ENCODE assay signal across 24 mouse cellular contexts in genomic region chr4:116725444-116725843, GRCm38 (mm10). TPM values are rescaled to one million over a fixed set of nuclear protein-coding genes. Genes with fewer than 3 reads are reported as not detected.
DNase-seq lines count a peak whose midpoint lies in the region; ATAC-seq and TF ChIP-seq lines count a peak whose summit lies in the region.
"Had no signal": no experiment of that assay in that cellular context is flagged by ENCODE, and none has a peak within 500 bp of the region (broad histone marks: within the 10 kb centered on the region; RNA-seq: fewer than 3 reads in every experiment).

No protein-coding gene starts in this region.

- no peak overlapping the region for H3K9ac ChIP-seq in intestine, embryonic 16.5 days (ENCODE audit: low read depth, low read length)
- H3K9ac ChIP-seq in intestine, postnatal 0 days (ENCODE audit: low read depth, low read length): no peak overlapping the region
- H3K9ac ChIP-seq in ES-E14 (ENCODE audit: insufficient read depth, low read depth, low read length, poor library complexity, severe bottlenecking): peak overlapping the region; percentile 26; the same call in 1 of the 2 replicates
- H3K9ac ChIP-seq in midbrain, postnatal 0 days (replicated peaks; ENCODE audit: low read length, poor library complexity, severe bottlenecking): no peak overlapping the region
- H3K9ac ChIP-seq: forebrain, embryonic 13.5 days; hindbrain, embryonic 13.5 days had no signal

- peaks cover 36% of the 10 kb centered on the region for H3K79me2 ChIP-seq in myocyte (ENCODE audit: control insufficient read depth, insufficient read depth)

- no peak for ATAC-seq in intestine, embryonic 16.5 days
- no peak for ATAC-seq in intestine, postnatal 0 days
- ATAC-seq in CD4-positive, CD25-positive, alpha-beta regulatory T cell, adult 4 months: no peak
- ATAC-seq in midbrain, postnatal 0 days (ENCODE audit: low FRiP score): no peak
- ATAC-seq: forebrain, embryonic 13.5 days; forebrain, embryonic 16.5 days; hindbrain, embryonic 16.5 days; Patski had no signal

- H3K27me3 ChIP-seq in intestine, embryonic 16.5 days (replicated peaks; ENCODE audit: control insufficient read depth, insufficient read depth, low read length): no peaks in the 10 kb centered on the region
- no peaks in the 10 kb centered on the region for H3K27me3 ChIP-seq in intestine, postnatal 0 days (replicated peaks; ENCODE audit: control insufficient read depth, insufficient read depth, low read length)
- no peaks in the 10 kb centered on the region for H3K27me3 ChIP-seq in E14TG2a.4 (ENCODE audit: insufficient read depth, low read length)
- no peaks in the 10 kb centered on the region for H3K27me3 ChIP-seq in myocyte (ENCODE audit: control insufficient read depth, insufficient read depth, insufficient read length)
- no peaks in the 10 kb centered on the region for H3K27me3 ChIP-seq in midbrain, postnatal 0 days (ENCODE audit: insufficient read depth, low read length)
- H3K27me3 ChIP-seq: Patski had no signal

- H3K9me3 ChIP-seq in intestine, embryonic 16.5 days (ENCODE audit: control insufficient read depth, low read length): no peaks in the 10 kb centered on the region
- no peaks in the 10 kb centered on the region for H3K9me3 ChIP-seq in intestine, postnatal 0 days (ENCODE audit: control insufficient read depth)
- H3K9me3 ChIP-seq in E14TG2a.4 (ENCODE audit: low read length) (no peaks in the 10 kb centered on the region), ES-E14 (ENCODE audit: control insufficient read depth, insufficient read depth, low read depth, low read length) (no peaks in the 10 kb centered on the region)
- no peaks in the 10 kb centered on the region for H3K9me3 ChIP-seq in midbrain, postnatal 0 days (ENCODE audit: low read length)
- H3K9me3 ChIP-seq: forebrain, embryonic 10.5 days; forebrain, embryonic 13.5 days; G1E; hindbrain, embryonic 10.5 days; hindbrain, embryonic 13.5 days had no signal

- no peak for TF ChIP-seq CTCF in intestine, postnatal 0 days (IDR thresholded peaks at IDR 0.05; ENCODE audit: low read depth)
- TF ChIP-seq CTCF in E14TG2a.4 (conservative IDR thresholded peaks at IDR 0.05; ENCODE audit: low read length): no peak
- no peak for TF ChIP-seq CTCF in midbrain, postnatal 0 days (IDR thresholded peaks at IDR 0.05)

- TF ChIP-seq POLR2A in myocyte (IDR thresholded peaks at IDR 0.05; ENCODE audit: insufficient read length, low read depth): no peak

- H3K4me3 ChIP-seq in intestine, embryonic 16.5 days (ENCODE audit: low read length): no peak overlapping the region
- no peak overlapping the region for H3K4me3 ChIP-seq in intestine, postnatal 0 days (ENCODE audit: low read depth, low read length)
- H3K4me3 ChIP-seq in E14TG2a.4 (replicated peaks; ENCODE audit: low read length) (peak overlapping the region; percentile 48; the same call in 1 of the 2 replicates), ES-E14 (ENCODE audit: insufficient read depth in 1 of 2, low read depth in 1 of 2, low read length in 2 of 2, poor library complexity in 1 of 2, severe bottlenecking in 1 of 2) (no peak overlapping the region), myocyte (no peak overlapping the region)
- no peak overlapping the region for H3K4me3 ChIP-seq in midbrain, postnatal 0 days (ENCODE audit: low read depth, low read length)
- H3K4me3 ChIP-seq: forebrain, embryonic 10.5 days; forebrain, embryonic 13.5 days; hindbrain, embryonic 10.5 days; hindbrain, embryonic 13.5 days had no signal

- in situ Hi-C loops in ES-E14 (cut with MboI; ENCODE audit: low sequenced_read_pairs in 2 of 2, unreplicated experiment in 2 of 2): no loop called here

- DNase-seq in ES-E14 (ENCODE audit: low read depth, low spot score): peak; percentile 74
- no peak for DNase-seq in midbrain, postnatal 0 days (ENCODE audit: low spot score)
- DNase-seq: adrenal gland, postnatal 10 days; adrenal gland, postnatal 36 days; cerebellum, adult 18-20 months; cerebellum, adult 9-10 months; cerebellum, postnatal 14 days; gastrocnemius, postnatal 10 days; heart, postnatal 36 days; kidney, adult 8-10 months had no signal

- H3K4me1 ChIP-seq in intestine, embryonic 16.5 days (ENCODE audit: control insufficient read depth, insufficient read depth, low read length): peaks cover 11% of the 10 kb centered on the region
- peaks cover 10% of the 10 kb centered on the region; the same call in 1 of the 2 replicates for H3K4me1 ChIP-seq in intestine, postnatal 0 days (replicated peaks; ENCODE audit: control insufficient read depth, insufficient read depth, low read length)
- H3K4me1 ChIP-seq in E14TG2a.4 (replicated peaks; ENCODE audit: low read depth, low read length): peaks cover 77% of the 10 kb centered on the region
- peaks cover 9% of the 10 kb centered on the region in 2 experiments for H3K4me1 ChIP-seq in ES-E14 (ENCODE audit: control insufficient read depth in 2 of 2, insufficient read depth in 2 of 2, low read length in 2 of 2, poor library complexity in 1 of 2)
- H3K4me1 ChIP-seq in midbrain, postnatal 0 days (ENCODE audit: insufficient read depth, low read length): no peaks in the 10 kb centered on the region

- H3K4me2 ChIP-seq in intestine, embryonic 16.5 days (ENCODE audit: low read depth, low read length): no peak overlapping the region
- H3K4me2 ChIP-seq in intestine, postnatal 0 days (replicated peaks; ENCODE audit: low read depth): no peak overlapping the region
- H3K4me2 ChIP-seq in myocyte (ENCODE audit: low read depth): peak overlapping the region; percentile 31
- H3K4me2 ChIP-seq in midbrain, postnatal 0 days (ENCODE audit: low read depth, low read length, poor library complexity, severe bottlenecking): no peak overlapping the region
- H3K4me2 ChIP-seq: forebrain, embryonic 13.5 days; heart, embryonic 11.5 days; hindbrain, embryonic 13.5 days had no signal

- WGBS in intestine, embryonic 16.5 days: 77% methylated on average over 5 of the region's 5 CpGs
- WGBS in intestine, postnatal 0 days: 67% methylated on average over 5 of the region's 5 CpGs
- 89% methylated on average over 5 of the region's 5 CpGs for WGBS in midbrain, postnatal 0 days

- no peaks in the 10 kb centered on the region for H3K36me3 ChIP-seq in intestine, embryonic 16.5 days (ENCODE audit: control insufficient read depth, insufficient read depth, low read length)
- H3K36me3 ChIP-seq in intestine, postnatal 0 days (ENCODE audit: control insufficient read depth, insufficient read depth): no peaks in the 10 kb centered on the region
- peaks cover 10% of the 10 kb centered on the region for H3K36me3 ChIP-seq in E14TG2a.4 (ENCODE audit: insufficient read depth, low read length)
- H3K36me3 ChIP-seq in ES-E14 (ENCODE audit: control insufficient read depth, insufficient read depth, low read length, poor library complexity, severe bottlenecking): no peaks in the 10 kb centered on the region
- H3K36me3 ChIP-seq in myocyte (ENCODE audit: control insufficient read depth, insufficient read depth): no peaks in the 10 kb centered on the region
- no peaks in the 10 kb centered on the region for H3K36me3 ChIP-seq in midbrain, postnatal 0 days (ENCODE audit: insufficient read depth, low read length)
- H3K36me3 ChIP-seq: forebrain, embryonic 10.5 days; G1E; hindbrain, embryonic 10.5 days; hindbrain, embryonic 13.5 days had no signal

- 0 out of 2 replicates have a peak overlapping the region, but pooled peaks have one; percentile 10 for H3K27ac ChIP-seq in intestine, embryonic 16.5 days (ENCODE audit: low read length)
- H3K27ac ChIP-seq in intestine, postnatal 0 days (ENCODE audit: low read depth, low read length): no peak overlapping the region
- peak overlapping the region; percentile 89 for H3K27ac ChIP-seq in ES-E14 (ENCODE audit: insufficient read depth, low read depth, low read length, poor library complexity, severe bottlenecking)
- H3K27ac ChIP-seq in midbrain, postnatal 0 days (ENCODE audit: low read depth, low read length): no peak overlapping the region
- H3K27ac ChIP-seq: forebrain, embryonic 10.5 days; forebrain, embryonic 13.5 days; hindbrain, embryonic 10.5 days; hindbrain, embryonic 13.5 days had no signal

- no peak overlapping the region for H3ac ChIP-seq in myocyte (ENCODE audit: control insufficient read depth, insufficient read length)

RNA-seq across cellular contexts. Expression of gene Tesk2, which starts 4.7 kb away (rescaled TPM):
- polyA plus RNA-seq in intestine, embryonic 16.5 days (2015; fragmentation: Nextera tagmentation; extraction: Ambion mirVana): 10.4 and 11.6 TPM in 2 replicates
- polyA plus RNA-seq in intestine, postnatal 0 days (2015; fragmentation: Nextera tagmentation; extraction: Ambion mirVana): 6.6 and 6.9 TPM in 2 replicates
- 15.3 and 20.6 TPM in 2 replicates for total RNA-seq in ES-E14 (2012; rRNA removed)
- 3.8 TPM for polyA plus RNA-seq in myocyte (2012; fragmentation: generic; extraction: Trizol)
- 1 to 10 TPM; 4.6 to 7.8 TPM for polyA plus RNA-seq in CD4-positive, CD25-positive, alpha-beta regulatory T cell, adult 4 months (2017; shearing (Covaris generic))
- total RNA-seq in midbrain, postnatal 0 days (2014; rRNA removed): 0.77 and 2.5 TPM in 2 replicates
- polyA plus RNA-seq in midbrain, postnatal 0 days (2015; fragmentation: Nextera tagmentation; extraction: Ambion mirVana): 1.6 and 1.7 TPM in 2 replicates

RNA-seq across cellular contexts. Expression of gene Ccdc163, which starts 17.1 kb away (rescaled TPM):
- 21.3 and 22.6 TPM in 2 replicates for polyA plus RNA-seq in intestine, embryonic 16.5 days (2015; fragmentation: Nextera tagmentation; extraction: Ambion mirVana)
- 9.1 and 11.3 TPM in 2 replicates for polyA plus RNA-seq in intestine, postnatal 0 days (2015; fragmentation: Nextera tagmentation; extraction: Ambion mirVana)
- total RNA-seq in ES-E14 (2012; rRNA removed): 18.6 and 21.9 TPM in 2 replicates
- polyA plus RNA-seq in myocyte (2012; fragmentation: generic; extraction: Trizol): 18.9 TPM
- polyA plus RNA-seq in CD4-positive, CD25-positive, alpha-beta regulatory T cell, adult 4 months (2017; shearing (Covaris generic)): 10 to 100 TPM; 50.5 to 55.9 TPM
- 10.3 and 10.9 TPM in 2 replicates for total RNA-seq in midbrain, postnatal 0 days (2014; rRNA removed)
- 4.7 and 5.4 TPM in 2 replicates for polyA plus RNA-seq in midbrain, postnatal 0 days (2015; fragmentation: Nextera tagmentation; extraction: Ambion mirVana)

RNA-seq across cellular contexts. Expression of gene Mmachc, which starts 17.2 kb away (rescaled TPM):
- polyA plus RNA-seq in intestine, embryonic 16.5 days (2015; fragmentation: Nextera tagmentation; extraction: Ambion mirVana): 20.7 and 22.7 TPM in 2 replicates
- 5.9 and 6.3 TPM in 2 replicates for polyA plus RNA-seq in intestine, postnatal 0 days (2015; fragmentation: Nextera tagmentation; extraction: Ambion mirVana)
- 15.8 and 18.7 TPM in 2 replicates for total RNA-seq in ES-E14 (2012; rRNA removed)
- 17.2 TPM for polyA plus RNA-seq in myocyte (2012; fragmentation: generic; extraction: Trizol)
- 1 to 10 TPM; 3.4 to 9.2 TPM for polyA plus RNA-seq in CD4-positive, CD25-positive, alpha-beta regulatory T cell, adult 4 months (2017; shearing (Covaris generic))
- total RNA-seq in midbrain, postnatal 0 days (2014; rRNA removed): 20.8 and 24.3 TPM in 2 replicates
- polyA plus RNA-seq in midbrain, postnatal 0 days (2015; fragmentation: Nextera tagmentation; extraction: Ambion mirVana): 16.6 and 16.8 TPM in 2 replicates

RNA-seq across cellular contexts. Expression of gene Prdx1, which starts 40.1 kb away (rescaled TPM):
- polyA plus RNA-seq in intestine, embryonic 16.5 days (2015; fragmentation: Nextera tagmentation; extraction: Ambion mirVana): 1,384 and 1,485 TPM in 2 replicates
- 1,180 and 1,265 TPM in 2 replicates for polyA plus RNA-seq in intestine, postnatal 0 days (2015; fragmentation: Nextera tagmentation; extraction: Ambion mirVana)
- total RNA-seq in ES-E14 (2012; rRNA removed): 444 and 682 TPM in 2 replicates
- 231 TPM for polyA plus RNA-seq in myocyte (2012; fragmentation: generic; extraction: Trizol)
- polyA plus RNA-seq in CD4-positive, CD25-positive, alpha-beta regulatory T cell, adult 4 months (2017; shearing (Covaris generic)): 100 to 1,000 TPM; 602 to 696 TPM
- total RNA-seq in midbrain, postnatal 0 days (2014; rRNA removed): 171 and 207 TPM in 2 replicates
- 546 and 551 TPM in 2 replicates for polyA plus RNA-seq in midbrain, postnatal 0 days (2015; fragmentation: Nextera tagmentation; extraction: Ambion mirVana)

Comparison
In these comparisons a context has a peak if more than half of its experiments do, and no peak if none do; other contexts are left out.
1. H3K27ac ChIP-seq: peak in intestine, embryonic 16.5 days (single experiment) and ES-E14 (single experiment); none in intestine, postnatal 0 days (single experiment) and midbrain, postnatal 0 days (single experiment).